Mouse (Mus musculus) c-Kit-negative CD71-positive TER-119-positive erythroid progenitor cells, embryonic 14.5 days (primary cell): ENCODE measurements around the gene Ccl26.

Source experiments
- DNase-seq: peaks from one replicate; pipeline ENCODE4 v3.0.0-alpha.2; 2013; ENCODE audit warnings: low read depth, low spot score

Gene Ccl26

DNA sequence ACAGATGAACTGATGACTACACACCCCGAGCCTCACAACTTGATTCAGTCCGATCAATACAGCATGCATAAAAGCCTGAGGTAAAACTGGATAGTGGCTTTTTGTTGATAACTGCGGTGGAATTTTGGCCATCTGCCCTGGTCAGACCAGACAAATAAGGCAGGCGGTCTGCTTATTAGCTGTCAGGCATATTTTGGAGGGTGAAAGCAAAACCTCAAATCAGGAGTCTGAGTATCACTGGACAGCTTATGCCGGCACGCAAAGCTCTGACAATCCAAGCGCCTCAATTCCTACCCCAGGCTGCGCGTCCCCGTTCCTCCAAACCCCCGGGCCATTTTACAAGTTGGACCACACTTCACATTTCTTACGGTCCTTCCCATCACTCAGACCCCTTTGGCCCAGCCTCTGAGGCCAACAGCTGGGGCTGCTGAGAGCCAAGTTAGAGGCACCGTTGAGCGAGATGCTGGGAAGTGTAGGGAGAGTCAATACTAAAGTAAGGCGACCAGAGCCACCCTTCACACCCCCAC lies 19.3 kb downstream of the Ccl26 start:
- DNase-seq = no peak

DNA sequence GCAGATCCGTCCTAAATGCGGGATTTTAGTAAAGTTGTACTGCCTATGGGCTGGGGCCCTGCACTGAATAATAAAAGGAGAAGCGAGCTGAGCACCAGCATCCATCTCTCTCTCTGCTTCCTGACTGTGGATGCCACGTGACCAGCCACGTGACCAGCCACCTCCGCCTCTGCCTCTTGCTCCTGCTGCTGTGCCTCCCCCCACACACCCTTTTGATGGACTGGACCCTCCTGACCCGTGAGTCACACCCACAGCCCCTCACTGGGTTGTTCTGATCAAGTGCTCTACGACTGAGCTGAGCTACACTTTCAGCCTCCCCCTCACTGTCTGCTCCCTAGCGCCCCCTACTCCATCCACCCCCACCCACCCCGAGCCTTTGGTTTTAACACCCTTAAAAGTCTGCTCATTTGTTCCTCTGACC lies 25.6 kb downstream of the Ccl26 start:
- DNase-seq = no peak

DNA sequence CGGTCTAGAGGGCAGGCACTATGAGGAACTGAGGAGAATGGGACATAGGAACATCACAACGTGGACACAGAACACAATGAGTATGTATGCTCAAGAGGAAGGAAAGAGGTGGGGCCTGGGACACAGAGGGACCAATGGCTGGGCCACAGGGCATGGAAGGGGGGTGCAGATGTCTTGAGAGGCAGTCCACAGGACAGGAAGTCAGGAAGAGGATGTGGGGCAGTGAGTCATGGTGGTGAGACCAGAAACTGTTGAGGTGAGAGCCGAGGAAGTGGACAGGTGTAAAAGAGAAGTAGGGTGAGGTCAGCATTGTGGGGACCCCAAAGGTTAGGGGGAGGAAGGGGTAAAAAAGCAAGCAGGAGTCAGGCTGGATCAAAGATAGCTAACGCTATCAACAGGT lies 26.0 kb downstream of the Ccl26 start:
- no peak for DNase-seq

DNA sequence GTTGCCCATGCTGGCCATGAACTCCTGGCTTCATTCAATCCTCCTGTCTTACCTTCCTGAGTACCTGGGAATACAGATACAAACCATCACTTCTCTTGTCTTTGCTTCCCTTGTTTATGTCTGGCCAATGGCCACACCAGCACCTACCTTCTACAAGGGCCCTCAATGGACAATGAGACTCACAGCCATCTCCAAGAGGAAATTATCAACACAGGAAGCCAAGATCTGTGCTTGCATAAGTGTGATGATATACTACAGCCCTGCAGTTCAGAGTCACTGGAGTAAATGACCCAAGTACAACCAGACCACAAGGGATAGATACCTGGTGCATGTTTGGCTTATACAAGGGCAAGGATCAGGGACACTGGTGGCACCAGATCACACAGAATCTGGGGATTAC lies 27.5 kb downstream of the Ccl26 start:
- no peak for DNase-seq

DNA sequence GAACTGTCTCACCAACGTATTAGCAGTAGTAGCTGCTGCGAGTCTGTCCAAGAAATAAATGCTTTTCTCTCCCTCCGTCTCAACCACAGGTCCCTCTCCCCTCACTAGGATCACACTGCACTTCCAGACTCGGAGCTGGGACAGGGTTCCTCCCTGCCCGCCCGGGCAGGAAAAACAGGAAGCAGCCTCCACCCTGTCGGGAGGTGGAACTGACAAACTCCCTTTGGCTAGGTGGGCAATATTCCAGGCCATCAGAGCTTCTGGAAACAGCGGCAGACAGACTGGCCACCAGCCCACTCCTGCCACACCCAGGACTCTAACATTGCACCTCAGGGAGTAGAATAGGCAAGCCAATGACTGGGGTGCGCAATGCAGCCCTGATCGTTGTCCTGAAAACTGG lies 29.9 kb downstream of the Ccl26 start:
- DNase-seq = no peak

DNA sequence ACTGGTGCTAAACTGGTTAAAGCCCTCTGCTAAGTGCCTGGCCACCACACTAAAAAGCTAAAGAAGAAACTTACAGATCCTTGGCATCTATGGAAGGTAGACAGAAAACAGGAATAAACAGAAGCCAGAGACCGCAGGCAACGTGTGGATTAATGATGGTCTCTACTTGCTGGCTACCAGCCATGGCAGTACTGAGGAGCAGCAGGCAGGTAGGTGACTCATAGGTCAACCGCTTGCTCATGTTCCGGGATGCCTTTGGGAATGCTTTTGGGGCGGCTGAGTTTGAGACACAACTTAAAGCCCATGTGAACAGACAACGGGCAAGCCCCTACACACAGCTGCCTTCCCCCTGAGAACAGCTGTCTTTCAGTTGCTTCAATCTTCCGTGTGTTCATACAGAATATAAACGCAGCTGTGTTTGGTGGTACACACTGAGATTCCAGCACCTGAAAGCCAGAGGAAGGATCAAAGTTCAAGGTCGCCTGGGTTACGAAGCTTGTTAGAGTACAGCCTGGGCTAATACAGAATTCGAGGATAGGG lies 32.0 kb downstream of the Ccl26 start:
- no peak for DNase-seq

DNA sequence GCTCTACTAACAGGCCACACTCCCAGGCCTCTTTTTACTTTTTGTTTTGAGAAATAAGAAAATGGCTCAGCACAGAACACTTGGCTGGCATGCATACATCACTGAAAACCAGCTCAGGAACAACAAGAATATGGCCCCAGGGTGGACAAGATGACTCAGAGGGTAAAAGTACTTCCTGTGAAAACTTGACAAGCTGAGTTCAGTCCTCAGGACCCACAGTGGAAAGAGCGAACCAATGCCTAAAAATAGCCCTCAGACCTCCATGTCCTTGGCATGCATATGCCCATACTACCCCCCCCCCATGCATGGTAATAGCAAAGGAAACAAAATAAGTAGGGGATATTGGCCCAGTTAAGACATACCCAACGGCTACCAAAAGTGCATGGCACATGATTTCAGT lies 33.4 kb downstream of the Ccl26 start:
- DNase-seq = no peak

DNA sequence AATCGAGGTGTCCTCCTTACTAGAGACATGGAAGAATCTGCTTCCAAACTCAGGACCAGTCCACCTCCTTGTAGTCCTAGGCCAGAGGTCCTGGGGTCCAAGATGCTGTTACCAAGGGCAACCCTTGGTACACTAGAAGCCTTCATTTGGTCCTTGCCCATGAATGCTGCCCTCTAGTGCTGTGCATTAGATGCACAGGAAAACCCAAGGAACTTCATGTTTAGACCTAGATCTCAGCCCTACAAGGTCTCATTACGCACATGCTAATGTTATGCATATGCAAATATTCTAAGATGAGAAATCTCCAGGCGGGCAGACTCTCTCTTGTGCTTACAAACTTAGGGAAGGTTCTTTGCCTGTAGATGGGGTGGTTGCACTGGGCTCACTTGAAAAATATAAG lies 34.1 kb downstream of the Ccl26 start:
- no peak for DNase-seq

DNA sequence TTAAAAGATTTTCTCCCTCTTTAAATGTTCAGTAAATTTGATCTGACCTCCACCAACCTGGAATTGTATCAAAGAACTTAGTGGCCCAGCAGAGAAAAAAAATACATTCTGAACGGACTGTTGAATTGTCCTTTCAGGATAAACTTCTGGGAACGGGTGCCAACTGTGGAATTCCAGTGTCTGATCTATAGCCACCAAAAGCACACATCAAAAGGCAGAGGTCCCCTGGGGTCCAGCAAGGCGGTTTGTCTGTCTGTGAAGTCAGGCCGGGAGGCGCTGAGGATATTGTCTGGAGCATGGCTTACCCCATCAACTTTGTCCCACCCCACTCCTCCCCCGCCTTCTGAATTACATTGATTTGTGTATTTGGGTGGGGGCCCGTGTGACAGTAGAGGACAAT lies 35.4 kb downstream of the Ccl26 start:
- no peak for DNase-seq

DNA sequence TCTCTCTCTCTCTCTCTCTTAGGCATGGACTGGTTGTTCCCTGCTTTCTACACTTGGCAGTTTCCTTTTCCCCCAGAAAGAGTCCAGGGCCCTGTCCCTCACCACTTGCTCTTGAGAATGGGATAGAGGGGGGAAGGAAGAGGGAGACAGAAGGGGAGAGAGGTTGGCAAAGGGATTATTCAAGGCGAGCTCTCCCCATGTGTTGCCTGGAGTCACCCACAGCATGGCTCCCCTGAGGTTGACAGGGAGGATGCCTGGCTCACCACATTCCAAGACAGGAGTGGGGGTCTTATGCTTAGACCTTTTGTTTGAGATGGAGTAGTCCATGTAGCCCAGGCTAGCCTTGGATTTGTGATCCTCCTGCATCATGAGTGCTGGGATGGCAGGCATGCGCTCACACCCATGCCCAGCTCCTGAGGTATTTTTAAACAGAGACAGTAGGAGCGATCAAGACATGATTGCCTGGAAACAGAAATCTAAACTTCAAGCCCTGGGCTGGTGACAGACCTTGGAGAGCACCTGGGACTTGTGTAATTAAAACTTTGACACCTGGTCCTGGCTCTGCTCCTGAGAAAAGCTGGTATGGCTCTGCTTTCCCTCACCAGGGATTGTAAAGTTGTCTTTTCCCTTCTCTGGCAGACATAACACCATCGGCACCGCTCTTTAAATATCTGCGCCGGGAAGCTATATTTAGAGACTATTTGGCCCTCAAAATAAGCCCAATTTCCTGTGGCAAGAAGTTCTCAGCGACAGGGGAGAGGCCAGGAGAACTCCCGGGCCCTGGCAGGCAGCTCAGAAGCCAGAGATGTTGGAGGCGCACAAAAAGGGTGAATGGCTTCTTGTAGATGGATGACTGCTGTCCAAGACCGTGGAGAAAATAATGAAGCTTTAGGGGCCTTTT lies 38.5 kb downstream of the Ccl26 start:
- DNase-seq = no peak

DNA sequence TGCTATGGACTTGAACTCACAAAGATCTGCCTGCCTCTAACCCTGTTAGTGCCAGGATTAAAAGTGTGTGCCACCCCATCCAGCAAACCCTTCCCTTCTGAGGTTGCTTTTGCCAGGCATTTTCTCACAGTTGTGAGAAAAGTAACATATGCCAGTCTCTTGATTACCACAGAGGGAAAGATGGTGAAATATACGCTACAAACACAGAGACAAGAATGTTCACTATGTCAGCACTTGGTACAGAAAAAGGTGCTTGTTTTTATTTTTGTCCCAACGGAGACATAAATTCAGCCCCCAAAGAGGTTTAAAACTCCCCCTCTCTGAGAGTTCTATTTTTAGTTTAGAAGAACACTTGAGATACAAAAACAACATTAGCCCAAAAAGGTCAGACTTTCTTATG lies 39.3 kb downstream of the Ccl26 start:
- DNase-seq = no peak

DNA sequence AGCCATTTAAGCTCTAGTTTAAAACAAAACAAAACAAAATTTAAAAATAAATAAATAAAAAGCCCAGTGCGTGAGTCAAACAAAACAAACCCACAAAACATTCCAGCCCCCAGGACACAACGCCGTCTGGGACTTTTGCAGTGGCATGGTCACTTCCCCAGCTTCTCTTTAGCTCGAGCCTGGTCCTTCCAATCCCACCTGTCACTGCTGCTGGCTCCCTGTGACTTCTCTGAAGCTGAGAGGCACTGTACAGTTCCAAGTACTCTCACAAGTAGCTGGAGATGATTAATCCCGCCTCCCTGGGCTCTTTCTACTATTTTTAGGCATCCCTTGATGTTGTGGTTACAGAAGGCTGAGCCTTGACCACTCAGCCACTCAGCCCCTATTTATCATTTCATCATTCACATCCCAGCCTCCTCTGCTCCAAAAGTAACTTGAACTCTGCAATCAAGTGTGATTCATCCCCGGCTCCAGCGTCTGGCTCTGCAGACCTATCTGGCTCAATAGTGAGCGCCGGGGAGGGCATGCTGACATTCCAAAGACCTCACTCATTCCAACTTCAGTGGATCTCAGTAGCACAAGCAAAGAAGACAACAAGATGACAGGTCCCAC lies 41.2 kb downstream of the Ccl26 start:
- no peak for DNase-seq

DNA sequence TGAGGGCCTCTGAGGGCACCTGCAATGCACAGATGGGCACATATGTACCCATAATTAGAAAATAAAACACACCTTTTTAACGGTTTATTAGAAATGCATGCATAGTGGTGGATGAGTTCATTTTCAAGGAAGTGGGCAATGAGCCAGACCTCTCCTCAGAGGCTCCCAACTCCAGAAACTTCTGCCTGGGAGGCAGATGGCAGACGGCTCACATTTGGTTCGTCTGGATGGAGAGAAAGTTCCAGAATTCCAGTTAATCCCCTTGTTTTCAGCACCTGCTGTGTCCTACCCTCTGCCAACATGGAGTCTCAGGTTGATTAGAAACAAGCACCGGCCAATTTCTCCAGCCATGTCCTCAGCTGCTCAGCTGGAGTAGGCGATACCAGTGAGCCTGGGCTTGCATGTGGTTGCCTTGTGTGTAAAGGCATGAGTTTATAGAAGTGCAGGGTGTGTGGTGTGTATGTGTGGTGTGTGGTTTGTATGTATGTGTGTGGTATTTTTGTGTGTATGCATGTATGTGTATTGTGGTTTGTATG lies 46.0 kb downstream of the Ccl26 start:
- no peak for DNase-seq

DNA sequence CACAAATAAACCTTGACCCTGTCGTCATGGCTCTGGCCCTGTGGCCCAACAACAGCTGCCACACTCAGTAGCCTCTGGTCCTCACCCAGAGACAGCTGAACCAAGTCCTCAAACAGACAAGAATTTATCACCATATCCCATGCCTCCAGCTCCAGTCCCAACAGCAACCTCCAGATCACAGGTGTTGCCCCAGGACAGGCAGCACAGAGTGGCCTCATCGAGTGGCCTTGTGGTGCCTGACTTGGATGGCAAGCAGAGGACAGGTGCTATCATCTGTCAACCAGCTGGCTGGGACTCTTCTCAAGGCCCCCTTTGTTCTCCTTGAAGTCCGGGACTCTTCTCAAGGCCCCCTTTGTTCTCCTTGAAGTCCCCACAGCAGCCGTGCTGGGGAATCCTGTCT lies 50.2 kb downstream of the Ccl26 start:
- DNase-seq = no peak

DNA sequence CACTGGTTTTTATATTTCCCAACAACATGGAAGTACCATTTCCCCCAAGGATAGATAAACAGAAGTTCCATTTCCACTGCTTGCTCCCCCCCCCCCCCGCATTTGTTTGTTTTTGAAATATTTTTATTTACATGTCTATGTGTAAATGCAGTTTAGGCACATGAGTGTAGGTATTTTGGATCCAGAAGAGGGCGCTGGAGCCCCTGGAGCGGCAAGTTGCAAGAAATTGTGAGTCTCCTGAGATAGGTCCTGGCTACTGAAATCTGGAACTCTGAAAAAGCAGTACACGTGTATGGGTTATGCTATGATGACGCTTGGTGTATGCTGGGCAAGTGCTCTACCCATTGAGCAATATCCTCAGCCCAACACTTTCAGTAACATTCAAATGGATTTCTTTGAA lies 52.3 kb downstream of the Ccl26 start:
- DNase-seq = no peak
